Mouse (Mus musculus) embryo, embryonic 10.5 days (tissue): ENCODE data around the gene Ikzf3.

Experiments used
- DNase-seq: peaks from one replicate; pipeline ENCODE4 v3.0.0-alpha.2; 2015; ENCODE audit warnings: low spot score

Ikzf3 gene

DNA sequence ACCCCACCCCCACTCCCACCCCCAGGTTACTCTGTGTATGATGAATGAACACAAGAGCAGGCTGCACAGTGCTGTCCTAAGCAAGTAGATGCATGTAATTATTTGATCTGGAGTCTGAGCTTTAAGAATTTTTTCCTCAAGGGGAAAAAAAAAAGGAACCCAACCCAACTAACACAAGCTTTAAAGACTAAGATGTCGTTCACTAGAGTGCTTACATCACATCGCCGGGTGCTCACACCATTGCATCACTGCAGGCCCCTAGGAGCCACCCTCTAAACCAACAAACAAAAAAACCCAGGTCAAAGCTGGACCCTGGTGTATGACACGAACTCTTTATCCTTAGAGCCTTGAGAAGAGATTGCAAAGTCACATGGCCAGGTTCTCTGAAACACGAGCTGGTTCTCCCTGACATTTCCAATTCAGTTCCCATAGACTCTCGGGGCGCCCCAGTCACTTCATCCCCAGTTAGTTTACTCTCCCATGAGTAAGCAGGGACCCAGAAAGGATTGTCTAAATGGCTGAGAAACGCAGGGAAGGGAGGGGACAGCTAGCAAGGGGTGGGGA lies 71.8 kb downstream of the Ikzf3 start:
- DNase-seq = no peak

DNA sequence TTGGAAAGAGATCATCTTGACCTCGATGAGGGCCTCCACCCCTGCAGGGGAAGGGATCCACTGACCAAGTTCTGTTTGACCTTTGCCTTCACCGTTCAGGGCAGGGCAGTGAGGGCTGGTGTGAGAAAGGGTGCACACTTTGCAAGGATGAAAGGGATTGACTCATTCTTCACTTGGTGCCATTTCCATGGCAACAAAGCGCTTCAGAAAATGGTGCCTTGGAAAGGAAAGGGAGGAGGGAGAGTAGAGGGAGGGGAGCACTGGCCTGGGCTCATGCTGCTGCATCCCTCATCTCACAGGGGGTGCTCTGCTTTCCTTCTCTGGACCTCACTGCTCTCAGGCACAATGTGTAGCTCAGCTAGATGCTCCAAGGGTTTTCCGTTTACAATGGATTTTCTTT lies 73.1 kb downstream of the Ikzf3 start:
- peak; percentile 33 for DNase-seq

DNA sequence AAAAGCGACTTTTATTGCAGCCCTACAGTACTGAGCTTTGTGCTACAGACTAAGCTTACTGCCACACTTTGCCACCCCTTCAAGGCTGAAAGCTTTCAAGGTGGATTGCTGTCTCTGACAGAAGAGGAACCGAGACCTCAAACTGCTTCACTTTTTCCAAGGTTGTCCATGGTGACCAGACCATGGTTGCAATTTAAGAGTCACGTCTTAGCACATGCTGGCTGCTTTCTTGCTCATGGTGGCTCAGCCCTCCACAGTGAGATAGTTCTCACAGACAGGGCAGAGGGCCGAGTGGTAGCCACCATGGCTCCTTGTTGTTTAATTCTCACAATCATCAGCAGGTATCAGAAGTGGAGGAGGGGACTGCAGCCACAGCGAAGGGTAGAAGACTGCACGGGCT lies 75.0 kb downstream of the Ikzf3 start:
- DNase-seq = no peak

DNA sequence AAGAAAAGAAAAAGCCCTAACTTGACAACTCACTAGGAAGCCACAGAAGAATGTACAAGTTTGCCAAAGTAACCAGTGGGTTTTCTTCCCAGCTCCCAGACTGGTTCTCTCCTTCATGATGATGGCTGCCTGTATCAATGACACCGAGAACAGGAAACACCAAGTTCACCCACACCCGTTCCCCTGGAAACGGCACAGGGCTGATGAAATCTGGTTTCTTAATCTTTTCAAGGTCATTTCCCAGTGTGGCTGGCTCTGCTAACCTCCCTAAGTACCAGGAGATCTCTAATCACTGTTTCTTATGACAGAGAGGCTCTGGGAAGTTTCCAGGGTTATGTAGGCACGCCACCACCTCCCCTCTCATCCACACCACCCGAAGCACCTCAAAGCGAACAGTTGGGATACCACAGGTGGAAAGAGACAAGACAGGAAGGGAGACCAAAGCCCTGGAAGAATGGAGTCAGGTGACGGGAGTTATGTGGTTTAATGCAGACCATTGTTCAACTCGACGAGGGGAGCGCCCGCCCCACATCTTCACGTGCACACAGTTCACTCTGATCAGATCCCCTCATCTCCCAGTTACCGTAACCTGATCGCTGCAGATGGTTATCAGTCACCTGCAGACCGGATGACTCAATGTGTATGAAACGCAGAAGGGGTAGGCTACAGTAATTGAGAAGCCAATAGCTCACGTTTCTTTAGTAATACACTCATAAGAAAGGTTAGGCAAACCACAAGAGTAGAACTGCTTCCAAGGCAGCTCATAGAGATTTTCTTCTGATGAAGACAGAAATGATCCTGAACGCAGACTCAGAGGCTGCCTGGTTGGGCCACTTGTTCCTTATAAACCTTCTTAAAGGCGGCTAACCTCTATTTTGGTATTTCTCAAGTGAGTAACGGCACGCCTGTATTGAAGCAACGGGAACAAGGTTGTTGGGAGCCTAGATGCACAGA lies 75.8 kb downstream of the Ikzf3 start:
- no peak for DNase-seq

DNA sequence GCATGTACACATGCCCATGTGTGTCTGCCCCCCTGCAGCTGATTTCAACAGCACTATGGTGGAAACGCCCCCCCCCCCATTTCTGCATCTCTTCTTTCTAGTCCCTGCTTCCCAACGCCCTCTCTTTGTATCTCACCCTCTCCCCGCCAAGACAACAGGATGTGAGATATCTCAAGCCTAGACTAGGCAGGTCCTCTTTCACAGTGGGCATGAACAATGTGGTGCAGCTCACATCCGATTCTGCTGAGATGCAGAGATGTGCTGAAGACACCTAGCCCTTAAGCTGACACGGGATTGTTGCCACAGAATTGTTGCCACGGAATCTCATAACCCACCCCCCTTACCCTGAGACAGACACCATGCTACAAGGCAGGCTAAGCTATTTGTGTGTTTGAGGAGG lies 81.3 kb downstream of the Ikzf3 start:
- no peak for DNase-seq

DNA sequence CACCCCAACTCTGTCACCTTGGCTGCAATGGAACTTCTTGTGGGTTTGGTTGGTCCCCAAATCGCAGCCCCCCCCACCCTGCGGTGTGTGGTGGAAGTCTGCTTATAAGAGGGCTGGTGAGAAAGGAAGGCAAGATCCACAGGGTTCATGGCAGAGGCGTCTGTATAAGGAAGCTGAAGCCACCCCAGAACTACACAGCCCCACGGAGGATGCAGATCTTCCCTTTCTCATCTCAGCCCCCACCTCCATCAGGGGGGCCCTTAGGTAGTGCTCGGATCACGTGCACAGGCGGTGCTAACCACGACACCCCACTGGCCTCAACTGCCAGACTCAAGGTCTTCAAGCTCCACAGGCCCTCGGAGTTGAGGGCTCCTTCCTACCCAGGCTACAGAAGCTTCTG lies 81.9 kb downstream of the Ikzf3 start:
- no peak for DNase-seq

DNA sequence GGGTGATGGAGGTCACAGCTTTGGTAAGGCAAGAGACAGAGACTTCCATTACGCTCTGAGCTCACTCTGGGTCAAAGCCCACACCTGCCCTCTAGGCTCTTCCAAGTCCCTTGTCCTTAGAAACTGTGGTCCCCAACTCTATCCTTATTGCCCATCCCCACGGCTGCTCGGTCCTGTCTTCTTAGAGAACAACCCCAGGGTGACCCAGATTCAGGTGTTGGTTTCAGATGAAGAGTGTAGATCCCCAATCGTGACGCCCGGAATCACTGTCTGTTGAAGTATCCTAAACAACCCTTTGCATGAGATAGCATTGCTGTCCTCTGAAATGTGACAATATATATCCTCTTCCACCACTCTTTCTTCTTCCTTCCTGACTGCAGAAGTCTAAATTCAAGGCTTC lies 83.6 kb downstream of the Ikzf3 start:
- no peak for DNase-seq

DNA sequence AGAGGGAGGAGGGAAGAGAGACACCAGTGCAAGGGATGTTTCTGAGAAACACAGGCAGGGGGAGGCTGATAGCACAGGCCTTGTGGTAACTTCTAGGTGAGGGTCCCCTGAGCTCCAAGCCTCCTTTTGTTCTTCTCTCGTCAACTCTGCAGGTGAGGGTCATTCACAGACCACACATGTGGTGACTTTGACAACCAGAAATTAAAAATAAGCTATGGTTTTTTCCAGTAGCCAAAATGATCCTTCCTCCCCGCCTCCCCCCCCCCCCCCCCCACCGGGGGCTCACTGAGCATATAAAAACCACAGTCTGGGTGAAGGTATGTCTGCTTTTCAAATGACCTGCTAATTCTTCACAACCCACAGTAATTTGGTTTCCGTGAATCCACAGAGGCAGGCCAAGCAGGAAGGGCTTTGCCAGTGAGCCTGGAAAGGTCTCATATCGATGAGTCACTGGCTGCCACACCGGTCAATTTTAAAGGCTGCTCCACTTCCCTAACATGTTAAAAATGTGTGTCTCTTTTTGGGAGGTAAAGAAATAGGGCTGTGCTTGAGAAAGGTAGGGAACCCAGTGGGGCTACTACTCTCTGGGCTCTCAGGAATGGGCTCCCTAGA lies 84.6 kb downstream of the Ikzf3 start:
- no peak for DNase-seq

DNA sequence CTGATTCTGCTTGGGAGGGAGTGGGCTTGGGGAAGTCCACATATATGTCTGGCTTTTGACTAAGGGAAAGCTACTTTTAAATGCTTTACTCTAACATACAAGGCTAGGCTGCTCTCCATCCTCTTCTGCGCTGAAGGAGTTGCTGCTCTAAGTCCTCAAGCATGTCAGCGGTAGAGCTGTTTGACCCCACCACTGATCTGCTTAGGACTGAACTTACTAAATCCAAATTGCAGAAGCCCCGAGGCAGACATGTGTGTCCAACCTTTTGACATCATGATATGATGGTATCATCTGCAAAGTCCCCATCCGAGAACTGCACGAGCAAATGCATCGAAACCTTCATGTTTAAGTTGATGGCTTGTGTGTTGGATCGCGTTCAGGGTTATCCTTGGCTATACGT lies 86.0 kb downstream of the Ikzf3 start:
- no peak for DNase-seq

DNA sequence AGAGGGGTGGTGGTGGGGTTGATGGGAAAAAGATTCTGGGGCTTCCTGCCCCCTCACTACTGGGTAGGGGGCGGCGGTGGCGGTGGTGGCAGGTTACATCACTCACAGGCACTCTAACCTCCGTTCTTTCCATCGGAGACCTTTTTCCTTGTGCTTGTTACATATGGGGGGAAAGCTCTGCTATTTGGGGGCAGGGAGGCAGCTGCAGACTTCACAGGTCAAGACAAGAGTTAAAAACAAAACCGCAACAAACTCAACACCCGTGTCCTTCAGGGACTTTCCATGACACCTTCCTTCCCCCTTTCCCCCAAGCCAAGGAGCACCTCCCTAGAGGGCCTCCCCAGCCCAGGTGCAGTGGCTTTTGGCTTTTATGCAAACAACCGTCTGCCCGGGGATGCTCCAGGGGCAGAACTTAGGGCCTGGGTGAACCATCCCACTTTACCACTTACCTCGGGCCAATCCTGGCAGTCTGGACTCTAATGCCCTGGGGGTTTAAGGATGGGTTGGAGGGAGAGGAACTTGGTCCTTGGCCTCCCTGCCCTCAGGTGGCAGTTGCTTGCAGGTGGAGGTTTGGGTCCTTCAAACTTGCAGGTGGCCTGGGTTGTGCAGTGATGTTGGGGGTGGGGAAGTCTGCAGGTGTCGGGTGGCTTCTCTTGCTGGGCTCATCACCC lies 86.6 kb downstream of the Ikzf3 start:
- DNase-seq = no peak

DNA sequence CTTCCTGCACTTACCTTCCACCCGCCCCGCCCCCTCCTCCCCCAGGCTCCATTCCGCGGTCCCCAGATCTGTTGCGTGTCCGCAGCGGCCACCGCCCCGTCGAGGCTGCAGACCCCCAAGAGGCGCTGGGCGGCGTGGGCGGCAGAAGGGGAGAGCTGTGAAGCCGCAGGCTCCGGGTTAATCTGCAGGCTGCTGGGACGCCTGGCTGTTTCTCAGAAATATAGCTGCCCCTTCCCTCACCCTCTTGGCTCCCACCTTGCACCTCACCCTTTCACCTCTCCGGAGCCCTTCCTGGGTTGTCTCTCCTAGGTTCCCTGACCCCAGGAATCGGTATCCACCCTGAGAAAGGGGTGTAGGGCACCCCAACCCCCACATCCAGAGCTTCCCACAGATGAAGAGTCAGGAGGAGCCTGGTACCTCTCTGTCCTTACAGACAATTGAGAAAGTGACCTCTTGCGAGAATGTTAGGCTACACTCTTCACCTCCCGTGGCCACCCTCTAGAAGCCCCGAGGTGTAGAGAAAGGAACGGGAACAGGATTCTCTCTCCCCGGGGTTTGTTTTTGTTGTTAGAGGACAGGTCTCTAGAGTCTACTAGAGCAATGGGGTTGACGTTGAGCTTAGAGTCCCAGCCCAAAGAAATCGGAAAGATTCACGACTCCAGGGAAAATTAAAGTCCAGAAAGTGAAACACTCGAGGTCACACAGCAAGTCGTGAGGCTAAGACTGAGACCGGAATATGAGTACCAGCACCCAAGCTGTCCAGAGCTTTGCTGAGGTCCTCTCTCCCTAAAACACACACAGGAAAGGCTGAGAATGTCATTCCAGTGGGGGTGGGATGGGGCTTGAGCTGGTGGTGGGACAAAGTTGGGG lies 87.5 kb downstream of the Ikzf3 start:
- DNase-seq = peak; percentile 38

DNA sequence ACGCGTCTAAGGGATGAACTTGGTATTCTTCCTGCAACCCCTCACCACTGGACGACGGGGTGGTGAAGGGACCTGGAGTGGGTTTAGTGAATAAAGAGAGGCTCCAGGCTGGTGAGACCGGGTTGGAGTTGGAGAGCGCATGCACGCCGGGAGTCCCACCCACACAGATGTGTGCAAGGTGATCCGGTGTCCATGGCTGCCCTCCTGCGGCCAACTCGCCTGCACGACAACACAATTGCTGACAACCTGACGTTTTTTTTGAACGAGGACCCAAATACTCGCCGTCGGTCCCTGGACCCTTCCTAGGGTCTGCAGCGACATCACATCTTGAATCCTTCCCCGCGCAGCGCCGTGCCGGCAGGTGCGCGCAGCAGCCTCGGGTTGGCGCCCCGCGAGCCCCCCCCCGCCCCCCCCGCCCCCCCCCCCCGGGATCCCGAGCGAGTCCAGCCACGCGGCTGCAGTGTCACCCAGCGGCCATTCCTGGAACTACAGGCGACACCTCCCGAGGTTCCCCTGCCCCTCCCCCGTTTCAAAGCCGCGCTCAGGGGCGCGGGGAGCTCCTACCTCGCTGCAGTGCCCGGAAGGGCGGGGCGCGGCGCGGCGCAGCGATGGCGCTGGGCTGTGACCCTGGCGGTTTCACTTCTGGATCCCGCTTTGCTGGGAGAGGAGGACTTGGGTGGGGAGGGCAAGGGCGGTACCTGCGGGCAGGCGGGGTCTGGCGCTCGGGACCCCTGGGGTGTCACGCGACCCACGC lies 88.3 kb downstream of the Ikzf3 start:
- peak; percentile 86 for DNase-seq

DNA sequence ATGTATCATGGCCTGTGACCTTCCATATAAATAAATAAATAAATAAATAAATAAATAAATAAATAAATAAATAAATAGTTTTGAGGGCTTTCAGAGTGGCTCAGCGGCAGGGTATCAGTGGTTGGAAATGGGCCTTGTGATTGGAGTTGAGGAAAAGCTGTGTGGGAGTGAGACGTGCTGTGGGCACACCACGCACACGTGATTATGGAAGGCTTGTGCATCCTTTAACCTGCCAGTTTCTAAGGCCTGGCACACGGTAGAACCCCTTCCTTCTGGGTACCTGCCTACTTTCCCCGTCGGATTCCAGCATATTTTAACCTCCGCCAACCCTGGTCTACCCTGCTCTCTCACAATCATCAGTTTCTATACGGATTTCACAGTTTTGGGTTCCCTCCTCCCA lies 88.9 kb downstream of the Ikzf3 start:
- DNase-seq = no peak

DNA sequence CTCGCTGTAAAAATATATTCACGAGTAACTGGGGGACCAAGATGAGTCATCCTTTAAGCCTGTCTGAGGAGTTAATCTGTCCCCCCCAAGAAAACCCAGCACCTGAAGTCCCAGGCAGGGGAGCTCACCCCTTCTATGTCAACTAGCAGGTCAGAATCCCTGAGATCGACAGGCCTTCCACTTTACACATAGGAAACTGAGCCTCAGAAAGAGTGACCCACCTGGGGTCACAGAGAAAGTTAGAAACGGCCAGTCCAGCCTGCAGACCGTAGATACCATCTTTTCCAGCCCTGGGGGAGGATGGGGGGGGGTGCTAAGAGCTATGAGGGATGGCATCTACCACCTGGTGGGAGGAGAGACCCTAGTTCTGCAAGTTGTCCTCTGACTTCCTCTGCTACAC lies 89.3 kb downstream of the Ikzf3 start:
- DNase-seq = no peak

DNA sequence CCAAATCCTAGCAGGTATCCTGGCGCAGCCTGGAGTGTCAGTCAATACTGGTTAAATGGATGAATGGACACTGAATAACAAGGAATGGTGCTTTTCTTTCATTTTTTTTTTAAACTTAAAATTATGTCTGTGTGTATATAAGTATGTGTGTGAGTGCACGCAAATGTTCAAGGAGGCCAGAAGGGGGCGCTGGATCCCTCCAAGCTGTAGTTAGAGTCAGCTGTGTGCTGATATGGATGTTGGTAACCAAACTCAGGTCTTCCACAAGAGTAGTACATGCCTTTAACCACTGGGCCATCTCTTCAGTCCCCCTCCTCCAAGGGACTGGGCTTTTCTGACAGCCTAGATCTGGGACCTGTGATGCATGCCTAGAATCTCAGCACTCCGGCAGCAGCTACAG lies 90.3 kb downstream of the Ikzf3 start:
- no peak for DNase-seq

DNA sequence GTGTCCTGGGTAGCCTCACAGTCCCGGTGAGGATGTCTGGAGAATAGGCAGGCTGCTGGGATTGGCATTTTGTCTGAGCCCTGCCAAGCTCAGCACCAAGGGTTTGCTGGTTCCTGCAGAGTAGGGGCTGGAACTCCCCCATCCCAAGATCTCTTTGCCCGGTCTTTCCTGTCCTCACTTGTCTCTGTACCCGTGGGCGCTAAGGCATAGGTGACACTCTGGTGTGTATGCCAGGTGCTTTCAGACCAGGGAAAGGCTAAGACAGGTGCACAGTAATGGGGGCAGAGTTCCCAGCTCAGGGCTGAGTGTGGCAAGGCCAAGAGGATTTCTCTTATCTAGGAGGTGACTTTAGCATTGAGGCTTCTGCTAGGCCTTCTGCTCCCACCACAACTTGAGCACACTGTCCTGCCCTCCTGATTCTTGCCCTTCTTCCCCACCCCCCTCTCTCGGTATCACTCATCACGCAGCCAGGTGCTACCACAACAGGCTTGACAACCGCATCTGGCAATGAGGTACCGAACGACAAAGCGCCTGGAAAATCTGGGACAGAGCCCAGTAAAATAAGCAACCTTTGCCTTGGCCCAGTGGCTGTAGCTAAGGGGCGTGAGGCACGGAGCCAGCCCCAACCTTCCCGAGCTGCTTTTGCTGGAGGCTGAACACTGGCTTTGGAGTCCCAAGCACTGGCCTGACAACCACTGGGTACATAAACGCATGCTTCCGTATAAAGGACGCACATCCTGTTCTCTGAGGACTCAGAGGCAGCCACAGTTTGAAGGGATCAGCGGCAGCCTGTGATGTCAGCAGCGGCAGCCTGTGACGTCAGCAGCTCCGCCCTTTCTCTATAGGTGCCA lies 95.7 kb downstream of the Ikzf3 start:
- DNase-seq = no peak

DNA sequence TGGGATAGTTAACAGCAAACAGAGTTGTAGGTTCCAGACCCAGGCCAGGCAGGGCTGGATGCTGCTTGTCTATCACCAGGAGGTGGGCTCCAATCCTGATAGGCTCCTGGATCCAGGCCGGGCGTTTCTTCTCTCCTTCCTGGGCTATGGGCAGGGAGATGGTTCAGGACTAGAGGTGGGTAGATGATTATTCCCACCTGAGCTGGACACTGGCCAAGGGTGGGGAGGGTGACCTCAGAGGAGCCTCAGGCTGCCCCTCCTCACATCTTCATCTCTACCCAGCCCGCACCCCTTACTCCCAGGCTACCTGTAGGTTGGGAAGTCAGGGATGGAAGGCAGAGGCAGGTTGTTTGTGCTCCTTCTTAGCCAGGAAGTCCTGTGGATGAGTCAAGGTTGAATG lies 96.4 kb downstream of the Ikzf3 start:
- no peak for DNase-seq

DNA sequence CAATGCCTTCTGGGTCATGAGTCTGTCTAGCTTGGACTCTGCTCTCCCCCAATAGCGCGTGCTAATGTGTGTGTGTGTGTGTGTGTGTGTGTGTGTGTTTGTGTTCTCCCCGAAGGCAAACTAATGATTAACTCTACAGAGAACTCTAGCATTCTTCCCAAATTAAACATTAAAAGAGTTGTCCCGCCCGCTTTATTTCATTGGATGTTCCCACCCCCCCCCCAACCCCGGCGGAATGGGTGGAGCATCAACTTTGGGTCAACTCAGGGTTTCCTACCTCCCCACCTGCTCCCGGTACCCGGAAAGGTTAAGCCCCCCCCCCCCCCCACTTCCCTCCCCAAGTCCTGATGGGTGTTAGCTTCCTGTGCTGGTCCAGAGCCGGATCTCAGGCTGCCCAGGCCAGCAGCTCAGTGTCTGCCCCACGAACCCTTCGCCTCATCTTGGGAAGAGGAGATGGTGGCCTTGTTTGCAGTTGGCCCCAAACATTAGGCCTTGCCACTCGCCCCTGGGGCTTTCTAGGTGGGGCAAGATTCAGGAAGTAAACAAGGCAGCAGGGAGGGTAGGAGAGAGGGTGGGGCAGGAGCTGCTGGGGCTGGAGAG lies 97.5 kb downstream of the Ikzf3 start:
- DNase-seq = no peak

DNA sequence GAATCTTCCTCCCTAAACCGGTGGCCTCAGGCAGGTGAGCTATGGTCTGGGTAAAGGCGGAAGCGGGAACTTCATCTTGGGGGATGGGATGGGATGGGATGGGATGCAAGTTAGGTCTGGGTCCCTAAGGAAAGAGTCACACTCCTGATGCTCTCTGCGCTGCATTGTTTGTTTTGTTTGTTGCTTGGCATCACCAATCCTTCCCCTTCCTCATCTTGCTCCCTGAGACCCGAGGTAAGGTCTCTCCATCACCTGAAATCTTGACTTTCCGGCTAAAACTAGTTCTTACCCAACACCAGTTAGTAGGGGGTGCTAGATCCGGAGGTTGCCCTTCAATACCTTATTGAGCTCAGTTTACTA lies 98.4 kb downstream of the Ikzf3 start:
- DNase-seq = no peak
